Mouse (Mus musculus): ENCODE results near the gene Aars. TPM values are rescaled to one million over a fixed set of nuclear protein-coding genes. Genes with fewer than 3 reads are reported as not detected.

The Aars gene
- polyA plus RNA-seq, 1 experiment = 23.6 TPM

- 93% methylated on average over 19 of the region's 19 CpGs for WGBS
- Histone ChIP-seq H3K36me3 (ENCODE audit: control insufficient read depth, insufficient read depth, low read length) (peaks cover 85% of the 10 kb centered on the region), H3K4me3 (ENCODE audit: low read depth, low read length) (no peak overlapping the region)
Measured at GRCm38 (mm10) chr8:111042546-111042945, 9.6 kb downstream of the Aars start.

GRCm38 (mm10) chr8:111044003-111044734 is 11.2 kb downstream of the Aars start:
- Histone ChIP-seq H3K4me1 (ENCODE audit: control insufficient read depth, insufficient read depth, insufficient read length, low read length) (no peaks in the 10 kb centered on the region), H3K4me3 (ENCODE audit: low read depth, low read length) (no peak overlapping the region), H3K36me3 (ENCODE audit: control insufficient read depth, insufficient read depth, low read length) (peaks cover 88% of the 10 kb centered on the region), H3K27ac (ENCODE audit: insufficient read depth, low read depth, low read length) (no peak overlapping the region), H3K27me3 (ENCODE audit: control insufficient read depth, insufficient read depth, low read length) (no peaks in the 10 kb centered on the region)
- 29% methylated on average over 2 of the region's 2 CpGs for WGBS
- no peak for TF ChIP-seq POLR2A (IDR thresholded peaks at IDR 0.05; ENCODE audit: low read depth, low read length)

More at GRCm38 (mm10) chr8:111042546-111042945, 9.6 kb downstream of the Aars start:
- Histone ChIP-seq H3K27me3 (ENCODE audit: control insufficient read depth, insufficient read depth, low read length) (no peaks in the 10 kb centered on the region), H3K4me1 (ENCODE audit: control insufficient read depth, insufficient read depth, insufficient read length, low read length) (no peaks in the 10 kb centered on the region), H3K27ac (ENCODE audit: insufficient read depth, low read depth, low read length) (no peak overlapping the region)
- TF ChIP-seq CTCF (IDR thresholded peaks at IDR 0.05; ENCODE audit: extremely low read depth, insufficient read length, insufficient replicate concordance, low read depth, low read length) = no peak
- no peak for TF ChIP-seq POLR2A (IDR thresholded peaks at IDR 0.05; ENCODE audit: low read depth, low read length)

DNA sequence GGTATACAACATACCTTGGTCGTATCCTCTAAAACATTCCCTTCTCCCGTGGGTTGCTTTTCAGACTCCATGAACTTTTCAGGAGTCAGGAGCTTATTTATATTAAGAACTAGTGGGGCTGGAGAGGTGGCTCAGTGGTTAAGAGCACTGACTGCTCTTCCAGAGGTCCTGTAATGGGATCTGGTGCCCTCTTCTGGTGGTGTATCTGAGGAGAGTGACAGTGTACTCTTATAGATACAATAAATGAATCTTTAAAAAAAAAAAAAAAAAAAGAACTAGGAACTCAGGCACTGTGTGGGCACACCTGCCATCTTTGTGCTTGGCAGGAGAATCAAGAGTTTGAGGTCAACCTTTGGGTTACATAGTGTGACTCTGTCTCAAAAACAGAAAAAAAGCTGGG is 15.8 kb downstream of the Aars start:
- H3K27me3 ChIP-seq (ENCODE audit: control insufficient read depth, insufficient read depth, low read length) = no peaks in the 10 kb centered on the region
- no peak overlapping the region for H3K4me3 ChIP-seq (ENCODE audit: low read depth, low read length)
- no peak overlapping the region for H3K27ac ChIP-seq (ENCODE audit: insufficient read depth, low read depth, low read length)
- no peaks in the 10 kb centered on the region for H3K4me1 ChIP-seq (ENCODE audit: control insufficient read depth, insufficient read depth, insufficient read length, low read length)
- TF ChIP-seq POLR2A (IDR thresholded peaks at IDR 0.05; ENCODE audit: low read depth, low read length) (no peak), CTCF (IDR thresholded peaks at IDR 0.05; ENCODE audit: extremely low read depth, insufficient read length, insufficient replicate concordance, low read depth, low read length) (no peak)
- H3K36me3 ChIP-seq (ENCODE audit: control insufficient read depth, insufficient read depth, low read length) = peaks cover 87% of the 10 kb centered on the region
- WGBS = 91% methylated on average over 2 of the region's 2 CpGs

GRCm38 (mm10) chr8:111049106-111049505 is 16.2 kb downstream of the Aars start:
- 90% methylated on average over 7 of the region's 7 CpGs for WGBS
- no peak overlapping the region for H3K4me3 ChIP-seq (ENCODE audit: low read depth, low read length)
- no peaks in the 10 kb centered on the region for H3K27me3 ChIP-seq (ENCODE audit: control insufficient read depth, insufficient read depth, low read length)
- peaks cover 89% of the 10 kb centered on the region for H3K36me3 ChIP-seq (ENCODE audit: control insufficient read depth, insufficient read depth, low read length)
- TF ChIP-seq POLR2A (IDR thresholded peaks at IDR 0.05; ENCODE audit: low read depth, low read length) = no peak
- no peak for TF ChIP-seq CTCF (IDR thresholded peaks at IDR 0.05; ENCODE audit: extremely low read depth, insufficient read length, insufficient replicate concordance, low read depth, low read length)
- no peaks in the 10 kb centered on the region for H3K4me1 ChIP-seq (ENCODE audit: control insufficient read depth, insufficient read depth, insufficient read length, low read length)
- H3K27ac ChIP-seq (ENCODE audit: insufficient read depth, low read depth, low read length) = no peak overlapping the region

DNA sequence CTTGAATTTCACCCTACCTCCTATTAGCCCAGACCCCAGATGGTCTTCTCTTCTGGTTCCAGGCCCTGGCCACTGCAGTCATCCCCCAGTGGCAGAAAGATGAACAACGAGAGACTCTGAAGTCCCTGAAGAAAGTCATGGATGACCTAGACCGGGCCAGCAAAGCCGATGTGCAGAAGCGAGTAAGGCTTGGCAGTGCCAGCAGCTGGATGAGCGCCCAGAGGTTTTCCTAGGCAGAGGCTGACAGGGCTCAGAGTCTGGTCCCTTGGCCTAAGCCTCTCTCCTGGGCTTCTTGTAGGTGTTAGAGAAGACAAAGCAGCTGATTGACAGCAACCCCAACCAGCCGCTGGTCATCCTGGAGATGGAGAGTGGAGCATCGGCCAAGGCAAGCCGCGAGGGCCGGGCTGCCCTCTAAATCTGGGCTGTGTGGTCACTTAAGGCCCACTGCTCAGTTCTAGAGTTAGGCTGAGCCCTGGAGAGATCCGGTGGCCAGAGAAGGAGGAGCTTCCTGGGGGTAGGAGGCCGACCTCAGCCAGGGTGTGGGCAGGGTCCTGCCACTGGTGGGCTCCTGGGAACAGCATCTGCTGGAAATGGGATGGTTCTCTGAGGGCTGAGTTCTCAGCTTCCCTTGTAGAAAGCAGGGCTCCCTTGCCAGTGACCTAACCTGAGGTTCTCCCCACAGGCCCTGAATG is 21.0 kb downstream of the Aars start:
- Histone ChIP-seq H3K4me3 (ENCODE audit: low read depth, low read length) (no peak overlapping the region), H3K36me3 (ENCODE audit: control insufficient read depth, insufficient read depth, low read length) (peaks cover 57% of the 10 kb centered on the region), H3K27ac (ENCODE audit: insufficient read depth, low read depth, low read length) (no peak overlapping the region), H3K4me1 (ENCODE audit: control insufficient read depth, insufficient read depth, insufficient read length, low read length) (peaks cover 5% of the 10 kb centered on the region; the same call in 1 of the 2 replicates), H3K27me3 (ENCODE audit: control insufficient read depth, insufficient read depth, low read length) (no peaks in the 10 kb centered on the region)
- TF ChIP-seq POLR2A (IDR thresholded peaks at IDR 0.05; ENCODE audit: low read depth, low read length) = no peak
- TF ChIP-seq CTCF (IDR thresholded peaks at IDR 0.05; ENCODE audit: extremely low read depth, insufficient read length, insufficient replicate concordance, low read depth, low read length) = no peak
- WGBS = 89% methylated on average over 12 of the region's 12 CpGs

DNA sequence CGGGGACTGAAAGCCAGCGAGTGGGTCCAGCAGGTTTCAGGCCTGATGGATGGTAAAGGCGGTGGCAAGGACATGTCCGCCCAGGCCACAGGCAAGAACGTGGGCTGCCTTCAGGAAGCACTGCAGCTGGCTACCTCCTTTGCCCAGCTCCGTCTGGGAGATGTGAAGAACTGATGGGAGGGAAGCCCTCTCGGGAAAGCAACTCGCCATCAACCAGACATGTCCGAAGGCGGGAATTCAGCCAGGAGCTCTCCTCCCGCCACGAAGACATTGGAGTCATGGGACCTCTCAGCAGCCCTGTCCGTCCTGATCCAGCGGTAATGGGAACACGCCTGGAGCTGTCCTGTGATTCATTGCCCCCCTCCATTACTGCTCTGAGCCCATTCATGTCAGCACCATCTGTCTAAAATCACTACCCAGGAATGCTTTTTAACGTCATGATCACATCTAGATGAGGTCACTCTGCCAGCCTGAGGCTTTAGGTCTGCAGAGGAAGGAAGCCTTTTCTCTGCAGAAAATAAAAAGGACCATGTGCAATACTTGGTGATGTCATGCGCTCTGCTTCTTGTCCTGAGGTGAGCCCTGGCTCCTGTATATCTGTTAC is 22.2 kb downstream of the Aars start:
- no peak for TF ChIP-seq POLR2A (IDR thresholded peaks at IDR 0.05; ENCODE audit: low read depth, low read length)
- TF ChIP-seq CTCF (IDR thresholded peaks at IDR 0.05; ENCODE audit: extremely low read depth, insufficient read length, insufficient replicate concordance, low read depth, low read length) = no peak
- 92% methylated on average over 17 of the region's 17 CpGs for WGBS

GRCm38 (mm10) chr8:111055661-111056060 is 22.7 kb downstream of the Aars start:
- Histone ChIP-seq H3K4me1 (ENCODE audit: control insufficient read depth, insufficient read depth, insufficient read length, low read length) (peaks cover 6% of the 10 kb centered on the region; the same call in 1 of the 2 replicates), H3K4me3 (ENCODE audit: low read depth, low read length) (no peak overlapping the region), H3K36me3 (ENCODE audit: control insufficient read depth, insufficient read depth, low read length) (peaks cover 43% of the 10 kb centered on the region), H3K27me3 (ENCODE audit: control insufficient read depth, insufficient read depth, low read length) (no peaks in the 10 kb centered on the region), H3K27ac (ENCODE audit: insufficient read depth, low read depth, low read length) (no peak overlapping the region)
- 64% methylated on average over 2 of the region's 2 CpGs for WGBS
- TF ChIP-seq POLR2A (IDR thresholded peaks at IDR 0.05; ENCODE audit: low read depth, low read length) (no peak), CTCF (IDR thresholded peaks at IDR 0.05; ENCODE audit: extremely low read depth, insufficient read length, insufficient replicate concordance, low read depth, low read length) (no peak)

More for the DNA sequence above, 22.2 kb downstream of the Aars start:
- Histone ChIP-seq H3K36me3 (ENCODE audit: control insufficient read depth, insufficient read depth, low read length) (peaks cover 48% of the 10 kb centered on the region), H3K27ac (ENCODE audit: insufficient read depth, low read depth, low read length) (no peak overlapping the region), H3K27me3 (ENCODE audit: control insufficient read depth, insufficient read depth, low read length) (no peaks in the 10 kb centered on the region), H3K4me1 (ENCODE audit: control insufficient read depth, insufficient read depth, insufficient read length, low read length) (peaks cover 5% of the 10 kb centered on the region; the same call in 1 of the 2 replicates), H3K4me3 (ENCODE audit: low read depth, low read length) (no peak overlapping the region)
